Comparison of ENCODE assay signal across 8 mouse cellular contexts in genomic region chr1:157101122-157101865, GRCm38 (mm10). TPM values are rescaled to one million over a fixed set of nuclear protein-coding genes. Genes with fewer than 3 reads are reported as not detected.
DNase-seq lines count a peak whose midpoint lies in the region; ATAC-seq lines count a peak whose summit lies in the region.

No protein-coding gene starts in this region.

- no peaks in the 10 kb centered on the region for H3K9me3 ChIP-seq in embryonic facial prominence, embryonic 15.5 days (replicated peaks)
- no peaks in the 10 kb centered on the region for H3K9me3 ChIP-seq in limb, embryonic 11.5 days (ENCODE audit: control insufficient read depth, low read length)
- no peaks in the 10 kb centered on the region for H3K9me3 ChIP-seq in midbrain, embryonic 12.5 days

- peak overlapping the region; percentile 45 for H3K4me2 ChIP-seq in embryonic facial prominence, embryonic 15.5 days (replicated peaks)
- peak overlapping the region; percentile 31 for H3K4me2 ChIP-seq in limb, embryonic 11.5 days (ENCODE audit: low read depth, severe bottlenecking)
- peak overlapping the region; percentile 54 for H3K4me2 ChIP-seq in midbrain, embryonic 12.5 days (replicated peaks)

- no peaks in the 10 kb centered on the region for H3K27me3 ChIP-seq in embryonic facial prominence, embryonic 15.5 days
- no peaks in the 10 kb centered on the region for H3K27me3 ChIP-seq in limb, embryonic 11.5 days (ENCODE audit: control insufficient read depth, insufficient read depth, low read length)
- no peaks in the 10 kb centered on the region for H3K27me3 ChIP-seq in midbrain, embryonic 12.5 days

- peak overlapping the region; percentile 27 for H3K4me3 ChIP-seq in embryonic facial prominence, embryonic 15.5 days (replicated peaks)
- H3K4me3 ChIP-seq in limb, embryonic 11.5 days (ENCODE audit: low read depth, low read length): peak overlapping the region; percentile 13; the same call in 1 of the 2 replicates
- H3K4me3 ChIP-seq in midbrain, embryonic 12.5 days: peak overlapping the region; percentile 25

- intact Hi-C loops in heart, postnatal 14 days (cut with DNase I): no loop called here

- H3K27ac ChIP-seq in embryonic facial prominence, embryonic 15.5 days (replicated peaks): no peak overlapping the region; the same call in 1 of the 2 replicates
- no peak overlapping the region for H3K27ac ChIP-seq in limb, embryonic 11.5 days (replicated peaks; ENCODE audit: low read depth, low read length)
- peak overlapping the region; percentile 87 for H3K27ac ChIP-seq in midbrain, embryonic 12.5 days (replicated peaks)

- peak; percentile 70 for ATAC-seq in embryonic facial prominence, embryonic 15.5 days (ENCODE audit: insufficient number of reproducible peaks, low FRiP score, low TSS enrichment, low read depth)
- ATAC-seq in limb, embryonic 11.5 days (ENCODE audit: insufficient number of reproducible peaks, low FRiP score, low TSS enrichment, low read depth): peak; percentile 62; the same call in 1 of the 2 replicates
- peak; percentile 86 for ATAC-seq in midbrain, embryonic 12.5 days (ENCODE audit: low FRiP score, low read depth)

- peaks cover 4% of the 10 kb centered on the region for H3K4me1 ChIP-seq in embryonic facial prominence, embryonic 15.5 days
- H3K4me1 ChIP-seq in limb, embryonic 11.5 days (ENCODE audit: control insufficient read depth, insufficient read depth, low read length): no peaks in the 10 kb centered on the region; the same call in 1 of the 2 replicates
- peaks cover 9% of the 10 kb centered on the region for H3K4me1 ChIP-seq in midbrain, embryonic 12.5 days

- DNase-seq in urinary bladder, postnatal 14 days (ENCODE audit: low spot score): peak; percentile 34
- DNase-seq in urinary bladder, postnatal 36 days (ENCODE audit: low spot score in 2 of 2): no peak
- peak; percentile 48 to 62 for DNase-seq in heart, postnatal 14 days
- DNase-seq in limb, embryonic 11.5 days (ENCODE audit: low spot score): peak; percentile 47
- DNase-seq in thymus, postnatal 36 days: peak; percentile 31 to 57
- DNase-seq in cerebellum, adult 9-11 months: no peak

- no peaks in the 10 kb centered on the region for H3K36me3 ChIP-seq in embryonic facial prominence, embryonic 15.5 days
- H3K36me3 ChIP-seq in limb, embryonic 11.5 days (ENCODE audit: control insufficient read depth, insufficient read depth, low read length): no peaks in the 10 kb centered on the region
- no peaks in the 10 kb centered on the region for H3K36me3 ChIP-seq in midbrain, embryonic 12.5 days

- WGBS in embryonic facial prominence, embryonic 15.5 days: 12% methylated on average over 19 of the region's 19 CpGs
- 19% methylated on average over 19 of the region's 19 CpGs for WGBS in limb, embryonic 11.5 days
- 15% methylated on average over 19 of the region's 19 CpGs for WGBS in midbrain, embryonic 12.5 days

- no peak overlapping the region for H3K9ac ChIP-seq in embryonic facial prominence, embryonic 15.5 days
- no peak overlapping the region for H3K9ac ChIP-seq in limb, embryonic 11.5 days (ENCODE audit: low read length)
- peak overlapping the region; percentile 49 for H3K9ac ChIP-seq in midbrain, embryonic 12.5 days (replicated peaks)

RNA-seq across cellular contexts. Expression of gene Tex35, which starts 7.2 kb away (rescaled TPM):
- polyA plus RNA-seq in embryonic facial prominence, embryonic 15.5 days (2015; fragmentation: Nextera tagmentation; extraction: Ambion mirVana): not detected in 2 replicates
- total RNA-seq in heart, postnatal 14 days (2021): not detected
- polyA plus RNA-seq in limb, embryonic 11.5 days (2014; fragmentation: Nextera tagmentation; extraction: Ambion mirVana): not detected in 2 replicates
- polyA plus RNA-seq in midbrain, embryonic 12.5 days (2016; fragmentation: Nextera tagmentation; extraction: Ambion mirVana): not detected in 2 replicates

Comparison
In these comparisons a context has a peak if more than half of its experiments do, and no peak if none do; other contexts are left out.
1. DNase-seq: peak in urinary bladder, postnatal 14 days (single experiment), heart, postnatal 14 days (2 of 2), limb, embryonic 11.5 days (single experiment) and thymus, postnatal 36 days (2 of 2); none in urinary bladder, postnatal 36 days (0 of 2) and cerebellum, adult 9-11 months (single experiment).
2. Peak in every context shown above with its lines, with median percentiles within 50 percentile points of each other: ATAC-seq, H3K4me2 ChIP-seq and H3K4me3 ChIP-seq.